Mouse (Mus musculus): ENCODE results near the gene 5330417C22Rik.
A peak's percentile ranks its signal among the peaks of the same experiment; 100 is the strongest.

Gene 5330417C22Rik

DNA sequence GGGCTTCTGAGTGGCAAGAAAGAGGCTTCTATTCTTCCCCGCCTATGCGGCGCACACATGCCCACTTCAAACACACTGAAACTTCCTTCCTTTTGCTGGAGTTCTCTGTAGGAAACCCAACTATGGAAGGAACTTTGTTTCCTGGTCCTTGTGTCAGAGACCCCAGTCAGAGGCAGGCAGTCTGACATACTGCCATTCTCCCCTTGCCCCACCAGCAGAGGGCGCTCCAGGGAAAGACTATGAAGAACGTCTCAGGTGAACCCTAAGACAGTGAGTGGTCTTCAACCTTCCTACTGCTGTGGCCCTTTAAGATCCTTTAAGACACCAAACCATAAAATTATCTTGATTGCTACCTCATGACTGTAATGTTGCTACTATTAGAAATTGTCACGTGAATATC is 69.9 kb downstream of the 5330417C22Rik start:
- DNase-seq (ENCODE audit: low read depth, low spot score): no peak

DNA sequence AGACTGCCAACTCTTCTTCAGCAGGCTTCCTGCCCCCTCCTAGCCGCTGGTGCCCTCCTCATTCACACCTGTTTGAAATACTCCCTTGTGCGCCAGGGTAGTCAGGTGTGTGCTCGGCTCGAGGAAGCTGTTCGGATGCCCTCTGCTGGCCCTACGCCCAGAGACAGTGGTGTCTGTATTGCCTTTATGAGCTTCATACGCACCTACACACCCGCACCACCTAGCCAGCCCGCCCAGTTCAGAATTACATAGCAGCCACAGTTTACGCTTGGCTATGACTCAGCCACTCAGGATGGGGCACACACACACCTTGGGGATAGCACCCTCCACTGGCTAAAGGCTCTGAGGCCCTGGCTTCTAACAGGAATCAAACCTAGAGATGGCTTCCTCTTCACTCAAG is 77.5 kb downstream of the 5330417C22Rik start:
- DNase-seq (ENCODE audit: low read depth, low spot score): no peak

DNA sequence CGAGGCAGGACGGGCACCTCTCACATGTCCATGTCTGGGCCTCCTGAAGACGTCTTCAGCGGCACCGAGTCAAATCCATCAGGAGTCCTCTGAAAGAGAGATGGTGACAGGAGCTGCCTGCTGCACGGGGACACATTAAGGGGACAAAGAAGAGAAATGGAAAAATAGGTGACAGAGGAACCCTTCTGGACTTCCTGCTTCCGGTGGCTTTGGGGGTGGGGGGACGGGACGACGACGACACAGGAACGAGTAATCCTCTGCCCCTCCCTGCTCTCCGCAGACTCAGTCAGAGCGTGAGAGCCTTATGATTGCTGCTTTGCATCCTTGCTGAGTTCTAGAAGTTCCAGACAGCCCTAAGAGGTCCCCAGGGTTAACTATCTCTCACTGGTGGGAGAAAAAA is 78.0 kb downstream of the 5330417C22Rik start:
- no peak for DNase-seq (ENCODE audit: low read depth, low spot score)

DNA sequence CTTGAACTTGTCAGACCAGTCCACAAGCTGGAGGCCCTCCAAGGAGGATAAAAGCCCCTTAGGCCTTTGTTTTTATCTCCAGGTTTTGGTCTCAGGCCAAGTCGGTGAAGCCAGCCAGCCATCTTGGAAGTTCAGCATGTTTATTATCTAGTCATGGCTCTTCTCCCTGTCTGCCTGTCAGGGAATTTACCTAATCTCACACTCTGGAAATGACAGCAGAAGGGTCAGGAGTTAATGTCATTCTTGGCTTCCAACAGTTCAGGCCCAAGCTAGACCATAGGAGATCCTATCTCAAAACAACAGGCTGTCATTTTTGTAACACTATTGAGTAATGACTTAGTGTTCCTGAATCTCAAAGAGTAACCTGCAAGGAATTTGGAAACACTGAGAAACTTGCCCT is 82.2 kb downstream of the 5330417C22Rik start:
- DNase-seq (ENCODE audit: low read depth, low spot score): no peak

DNA sequence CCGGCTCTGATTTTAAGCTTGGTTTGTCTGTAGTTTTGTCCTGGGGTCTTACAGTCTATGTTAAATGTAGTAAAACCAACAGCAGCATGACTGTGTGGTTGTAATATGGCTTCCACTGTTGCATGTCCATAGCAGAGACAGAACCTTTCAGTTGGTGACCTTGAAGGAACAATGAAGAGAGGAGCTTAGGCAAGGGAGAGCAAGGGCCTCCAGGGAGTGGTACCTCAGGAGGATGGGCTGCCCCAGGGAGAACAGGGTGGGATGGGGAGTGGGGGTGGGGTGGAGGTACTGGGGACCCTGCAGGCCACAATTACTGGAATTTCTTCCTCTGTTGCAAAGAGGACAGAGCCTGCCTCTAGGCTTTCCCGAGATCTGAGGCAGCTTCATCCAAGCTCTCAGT is 84.4 kb downstream of the 5330417C22Rik start:
- no peak for DNase-seq (ENCODE audit: low read depth, low spot score)

DNA sequence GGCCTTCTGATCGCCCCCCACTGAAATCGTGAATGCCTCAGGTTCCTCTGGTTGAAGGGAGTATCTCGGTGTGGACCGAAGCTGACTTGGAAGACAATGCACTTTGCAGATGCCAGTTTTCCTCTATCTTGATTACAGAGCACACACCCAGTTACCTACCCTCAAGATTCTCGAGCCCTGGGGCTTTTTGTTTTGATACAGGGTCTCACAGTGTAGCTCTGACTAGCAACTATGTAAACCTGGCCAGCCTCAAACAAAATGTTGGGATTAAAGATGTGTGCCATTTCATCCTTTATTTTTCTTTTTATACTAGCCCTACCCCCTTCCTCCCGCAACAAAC is 91.0 kb downstream of the 5330417C22Rik start:
- no peak for DNase-seq (ENCODE audit: low read depth, low spot score)

DNA sequence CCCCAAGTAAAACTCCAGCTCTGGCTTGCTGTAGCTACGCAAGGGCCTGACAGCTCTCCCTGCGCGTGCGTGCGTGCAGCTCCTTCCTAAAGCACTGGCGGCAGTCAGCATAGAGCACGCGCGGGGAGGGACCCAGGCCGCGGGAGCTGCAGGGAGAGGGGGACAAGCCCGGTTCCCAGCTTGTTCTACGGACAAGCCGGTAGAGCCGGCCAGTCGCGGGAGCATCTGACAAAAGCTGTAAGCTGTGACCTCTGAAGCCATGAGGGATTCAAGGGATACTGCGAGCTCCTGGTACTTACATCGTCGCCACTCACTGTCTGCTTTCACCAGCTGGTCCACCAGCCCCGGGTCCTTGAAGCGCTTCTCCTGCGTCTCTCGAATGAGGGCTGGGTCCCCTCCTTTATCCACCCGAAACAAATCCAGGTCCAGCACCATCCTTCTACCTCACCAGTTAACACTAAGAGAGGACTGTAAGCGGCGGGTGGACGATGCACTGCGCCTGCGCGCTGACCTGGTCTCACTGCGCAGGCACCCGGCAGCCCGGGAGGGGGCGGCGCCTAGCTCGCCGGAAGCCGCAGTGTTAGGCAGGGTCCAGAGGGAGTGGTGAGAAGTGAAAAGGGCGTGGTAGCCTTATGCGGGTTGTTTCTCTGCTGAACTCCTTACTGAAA is 91.5 kb downstream of the 5330417C22Rik start, which contains the start of gene Sars:
Sars (minus strand) TSS at position 512 of the 668 bp plus-strand sequence.
- DNase-seq (ENCODE audit: low read depth, low spot score): peak; percentile 85

DNA sequence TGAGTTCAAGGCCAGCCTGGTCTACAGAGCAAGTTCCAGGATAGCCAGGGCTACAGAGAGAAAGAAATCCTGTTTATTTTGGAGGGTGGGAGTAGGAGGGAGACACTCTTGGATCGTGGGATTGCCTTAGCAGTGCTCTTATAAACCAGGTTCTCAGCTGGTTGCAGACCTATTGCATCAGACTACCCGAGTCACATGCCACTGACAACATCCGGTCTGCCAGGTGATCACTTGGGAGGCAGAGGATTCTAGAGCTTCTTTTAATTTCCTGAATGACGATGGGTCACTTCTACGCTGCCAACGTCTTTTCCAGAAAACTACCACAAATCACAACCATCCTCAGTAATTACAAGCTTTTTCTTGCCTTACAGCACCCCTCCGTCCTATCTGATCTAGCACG is 92.3 kb downstream of the 5330417C22Rik start:
- DNase-seq (ENCODE audit: low read depth, low spot score): no peak

DNA sequence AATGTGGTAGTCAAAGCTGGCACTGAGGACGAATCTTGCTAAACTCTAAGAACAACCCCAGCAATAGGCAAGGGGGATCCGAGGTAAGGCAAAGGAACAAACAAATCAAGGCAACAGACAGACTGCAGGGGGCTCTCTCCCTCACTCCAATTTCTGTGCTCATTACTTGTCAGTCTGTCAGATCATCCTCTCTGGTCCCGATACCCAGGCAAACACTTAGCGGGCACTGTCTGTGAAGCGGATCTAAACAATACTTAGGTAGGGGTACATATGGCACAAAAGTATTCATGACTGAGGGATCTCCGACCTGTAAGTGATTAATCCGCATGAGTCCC is 100.0 kb downstream of the 5330417C22Rik start:
- no peak for DNase-seq (ENCODE audit: low read depth, low spot score)

DNA sequence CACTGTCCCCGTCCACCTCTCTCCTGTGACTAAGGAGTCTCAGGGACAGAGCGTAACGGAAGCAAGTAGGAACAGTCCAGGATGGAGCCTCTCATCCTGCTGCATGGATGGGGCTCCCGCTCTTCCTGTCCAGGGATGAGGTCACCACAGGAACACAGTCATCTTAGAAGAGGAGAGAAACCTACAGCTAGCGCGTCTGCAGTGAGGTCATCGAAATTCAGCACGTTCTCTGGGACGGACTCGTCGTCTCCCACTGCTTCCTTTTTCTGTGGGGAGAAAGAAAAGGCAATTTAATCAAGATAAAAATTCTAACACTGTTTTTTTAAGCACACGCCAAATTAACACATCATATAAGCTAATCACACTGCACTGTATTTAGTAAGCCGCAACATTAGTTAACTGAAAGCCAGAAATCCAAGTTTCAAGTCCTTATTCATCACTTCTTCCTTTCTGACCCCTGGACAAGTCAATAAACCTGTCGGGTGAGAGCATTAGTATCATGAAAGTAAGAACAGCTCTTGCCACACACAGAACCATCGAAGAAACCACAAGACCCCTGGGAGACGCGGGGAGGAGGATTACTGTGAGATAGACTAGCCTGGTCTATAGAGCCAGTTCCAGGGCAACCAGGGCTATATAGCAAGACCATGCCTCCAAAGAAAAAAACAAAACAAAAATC is 100.5 kb downstream of the 5330417C22Rik start:
- no peak for DNase-seq (ENCODE audit: low read depth, low spot score)

DNA sequence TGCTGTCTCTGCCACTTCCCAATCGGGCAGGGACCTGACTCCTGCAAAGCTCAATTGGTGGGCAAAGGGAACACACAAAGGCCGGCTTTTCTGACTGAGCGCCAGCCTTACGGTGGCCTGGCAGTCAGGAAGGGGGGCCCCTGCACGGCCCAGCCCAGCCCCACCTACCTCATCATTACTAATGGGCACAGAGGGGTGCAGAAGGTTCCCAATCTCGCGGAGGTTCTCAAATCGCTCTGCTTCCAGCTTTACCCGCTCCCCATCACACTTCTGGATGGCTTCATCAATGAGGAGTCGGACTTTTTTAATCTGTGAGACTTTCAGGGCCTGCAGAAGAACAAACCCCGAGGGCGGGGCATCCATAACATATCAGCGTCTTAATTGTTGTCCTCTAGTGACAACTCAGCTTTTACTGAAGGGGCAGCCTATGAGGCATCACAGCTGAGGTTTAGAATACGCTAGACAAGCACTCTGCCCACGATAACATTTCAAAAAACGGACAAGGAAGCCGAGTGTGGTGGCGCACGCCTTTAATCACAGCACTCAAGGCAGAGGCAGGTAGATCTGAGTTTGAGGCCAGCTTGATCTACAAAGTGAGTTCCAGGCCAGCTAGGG is 102.3 kb downstream of the 5330417C22Rik start:
- no peak for DNase-seq (ENCODE audit: low read depth, low spot score)

DNA sequence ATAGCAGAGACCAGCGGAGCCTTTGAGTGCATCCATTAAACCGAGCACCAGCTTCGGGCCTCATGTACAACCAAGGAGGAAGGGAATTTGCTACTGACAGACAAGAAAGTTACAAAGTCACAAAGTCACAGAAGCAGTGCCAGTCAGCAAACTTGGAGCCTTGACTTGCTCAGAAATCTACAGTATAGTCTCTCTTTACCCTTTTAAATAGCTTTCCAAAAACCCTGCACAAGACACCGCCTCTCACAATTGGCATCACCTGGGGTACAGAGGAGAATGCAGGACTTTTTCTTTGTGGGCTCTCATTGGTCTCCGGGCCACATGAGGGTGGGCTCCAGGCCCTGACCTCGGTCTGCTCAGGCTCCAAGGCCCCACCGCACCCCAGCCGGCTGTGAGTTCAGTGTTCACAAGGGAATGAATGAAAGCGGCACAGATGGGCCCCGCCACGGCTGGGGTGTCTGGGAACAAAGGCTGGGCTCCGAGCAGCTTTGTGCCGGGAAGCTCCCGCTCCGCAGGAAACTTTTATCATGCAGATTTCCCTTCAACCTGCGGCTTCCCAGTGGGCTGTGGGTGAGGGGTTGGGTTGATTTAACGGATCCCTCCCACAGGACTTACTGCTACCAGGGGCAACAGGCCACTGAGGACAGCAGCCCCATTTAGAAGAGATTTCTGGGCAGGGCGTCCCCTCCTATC is 103.0 kb downstream of the 5330417C22Rik start:
- no peak for DNase-seq (ENCODE audit: low read depth, low spot score)

DNA sequence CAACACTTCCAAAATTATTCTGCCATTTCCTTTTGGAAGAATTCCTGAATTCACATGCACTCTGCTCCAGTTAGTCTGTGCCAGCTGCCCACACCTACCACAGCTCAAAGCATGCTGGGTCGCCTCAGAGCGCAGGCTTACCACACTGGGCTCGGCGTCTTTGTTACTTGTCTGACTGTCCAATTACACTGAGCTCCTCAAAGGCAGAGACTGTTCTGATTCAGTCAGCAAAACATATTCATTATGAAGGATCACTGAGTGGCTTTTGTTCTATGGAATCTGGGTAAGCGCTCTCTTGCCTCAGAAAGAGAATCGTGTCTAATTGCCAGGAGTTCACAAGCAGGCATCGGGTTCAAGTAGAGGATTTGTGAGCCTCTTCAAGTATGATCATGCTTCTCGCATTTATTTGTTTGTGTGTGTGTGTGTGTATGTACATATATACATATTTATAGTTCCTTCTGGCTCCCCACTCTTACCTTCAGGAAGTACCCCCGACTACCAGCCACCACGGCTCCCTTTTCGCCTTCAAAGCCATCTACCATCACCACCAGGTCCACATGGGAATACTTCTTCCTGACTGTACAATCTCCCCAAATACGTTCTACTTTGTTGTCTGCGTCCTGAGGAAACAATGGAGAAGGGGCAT is 103.7 kb downstream of the 5330417C22Rik start:
- no peak for DNase-seq (ENCODE audit: low read depth, low spot score)

DNA sequence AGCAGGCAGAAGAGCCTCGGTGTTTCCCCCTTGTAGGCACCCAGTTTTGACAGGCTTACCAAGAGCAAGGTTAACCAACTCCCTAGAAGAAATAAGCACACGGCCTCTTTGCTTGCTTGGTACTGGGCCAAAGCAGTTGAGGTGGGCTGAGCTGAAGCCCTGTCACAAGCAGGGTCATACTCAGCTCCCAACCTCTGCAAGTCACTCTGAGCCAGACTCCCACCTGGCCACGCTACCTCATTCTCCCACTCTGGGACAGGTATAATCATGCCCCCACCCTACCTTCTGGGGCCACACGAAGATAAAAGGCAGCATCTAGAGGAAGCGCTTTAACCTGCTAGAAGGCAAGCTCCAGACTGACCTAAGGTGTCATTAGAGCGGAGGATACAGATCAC is 110.7 kb downstream of the 5330417C22Rik start:
- no peak for DNase-seq (ENCODE audit: low read depth, low spot score)

DNA sequence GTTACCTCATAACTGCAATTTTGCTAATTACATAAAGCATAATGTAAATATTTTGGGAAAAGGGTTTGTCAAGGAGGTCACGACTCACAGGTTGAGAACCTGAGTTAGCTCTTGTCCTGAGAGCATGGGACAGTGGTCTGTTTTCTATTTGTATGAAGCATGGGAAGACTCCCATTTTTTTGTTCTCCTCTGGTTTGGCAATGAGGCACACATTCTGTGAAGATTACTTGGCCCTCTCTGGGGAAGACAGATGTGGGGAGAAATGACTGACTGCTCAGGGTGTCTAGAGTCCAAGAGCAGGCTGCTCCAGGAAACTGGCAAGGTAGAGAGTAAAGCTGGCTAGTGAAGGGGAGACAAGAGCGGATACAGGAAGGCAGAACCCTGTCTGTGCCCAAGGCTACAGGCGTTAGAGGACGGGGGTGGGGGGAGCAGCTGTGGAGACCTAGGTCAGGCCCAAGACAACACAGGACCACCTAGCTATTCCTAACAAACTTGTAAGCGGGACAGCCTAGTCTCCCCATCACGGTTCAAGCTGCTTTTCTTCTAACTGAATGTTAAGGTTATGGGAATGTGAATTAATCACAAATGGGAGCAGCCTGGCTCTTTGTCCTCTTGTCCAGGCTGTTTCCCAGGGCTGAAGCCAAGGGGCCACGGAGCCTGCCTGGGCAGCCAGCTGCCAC is 111.3 kb downstream of the 5330417C22Rik start:
- DNase-seq (ENCODE audit: low read depth, low spot score): no peak

DNA sequence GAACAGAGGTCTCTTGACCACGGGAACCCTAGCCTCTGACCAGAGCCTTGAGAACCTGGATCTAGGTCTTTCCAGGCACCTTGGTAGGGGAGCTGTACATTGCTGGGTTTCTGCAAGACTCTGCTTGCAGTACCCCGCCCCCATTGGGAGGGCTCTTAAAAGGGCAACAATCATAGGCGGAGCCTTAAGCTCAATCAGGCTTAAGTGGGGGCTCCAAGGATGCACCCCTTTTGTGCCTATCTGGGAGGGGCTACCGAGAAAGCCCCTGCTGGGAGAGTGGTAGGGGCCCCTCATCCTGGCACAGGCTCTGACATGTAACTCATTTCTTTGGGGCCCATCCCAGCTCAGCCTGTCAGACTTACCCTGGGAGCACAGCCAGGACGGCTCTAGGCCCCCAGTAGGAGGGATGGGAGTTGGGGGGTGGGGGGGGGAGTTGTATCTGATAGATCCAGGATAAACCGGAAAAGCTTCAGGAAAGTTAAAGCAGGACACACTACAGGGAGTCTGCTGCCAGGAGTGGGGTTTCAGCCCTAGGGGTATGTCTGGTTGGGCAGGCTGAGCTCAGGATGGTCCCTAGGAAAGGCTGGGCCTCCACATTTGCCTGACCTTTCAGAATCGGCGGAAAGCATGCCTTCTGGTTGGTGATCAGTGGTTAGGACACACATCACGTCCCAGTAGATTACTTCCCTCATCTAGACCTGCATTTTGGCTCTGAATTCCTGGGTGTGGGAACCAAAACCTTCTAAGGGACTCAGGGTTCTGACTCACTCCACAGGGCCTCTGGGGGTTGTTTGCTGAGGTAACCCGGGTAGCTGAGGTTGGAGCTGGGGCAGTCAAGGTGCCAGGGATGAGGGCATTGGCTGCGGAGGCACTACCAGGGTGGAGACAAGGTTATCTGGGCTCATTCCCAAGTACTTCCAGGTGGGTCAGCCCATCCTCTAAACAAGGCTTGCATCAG is 112.2 kb downstream of the 5330417C22Rik start:
- DNase-seq (ENCODE audit: low read depth, low spot score): no peak

DNA sequence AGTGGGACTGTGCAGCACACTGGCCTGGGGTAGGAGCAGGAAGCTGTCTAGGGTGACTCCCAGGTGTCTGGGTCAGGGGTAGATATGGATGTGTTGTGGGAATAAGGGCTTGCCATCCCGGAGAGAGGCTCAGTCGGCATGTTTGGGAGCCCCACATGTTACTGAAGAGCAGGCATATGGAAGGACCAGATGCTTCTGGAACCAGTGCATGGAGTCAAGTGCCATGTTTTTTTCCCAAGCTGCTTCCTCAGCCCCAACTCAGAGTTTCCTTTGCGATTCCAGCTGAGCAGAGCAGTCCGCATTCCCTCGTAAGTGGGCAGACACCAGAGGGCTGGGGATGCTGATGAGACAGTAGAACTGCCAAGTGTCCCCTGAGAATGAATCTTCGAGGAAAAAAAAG is 113.3 kb downstream of the 5330417C22Rik start:
- DNase-seq (ENCODE audit: low read depth, low spot score): no peak

DNA sequence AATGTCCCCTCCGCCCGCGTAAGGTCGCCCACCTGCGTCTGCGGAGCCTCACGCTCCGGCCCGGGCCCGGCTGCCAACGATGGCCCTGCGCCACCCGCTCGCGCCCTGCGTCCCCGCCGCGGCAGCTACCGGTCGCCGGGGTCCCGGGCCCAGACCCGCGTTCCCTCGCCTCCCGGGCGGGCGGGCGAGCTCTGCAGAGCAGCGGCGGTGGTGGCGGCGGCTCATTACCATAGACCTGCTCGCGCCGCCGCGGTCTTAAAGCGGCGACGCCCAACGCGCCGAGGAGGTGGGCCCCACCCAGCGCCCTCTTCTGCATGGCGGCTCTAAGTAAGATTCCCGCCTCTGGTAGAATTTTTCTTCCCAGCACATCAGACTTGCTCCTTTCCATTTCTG is 120.5 kb downstream of the 5330417C22Rik start:
- DNase-seq (ENCODE audit: low read depth, low spot score): peak; percentile 65

DNA sequence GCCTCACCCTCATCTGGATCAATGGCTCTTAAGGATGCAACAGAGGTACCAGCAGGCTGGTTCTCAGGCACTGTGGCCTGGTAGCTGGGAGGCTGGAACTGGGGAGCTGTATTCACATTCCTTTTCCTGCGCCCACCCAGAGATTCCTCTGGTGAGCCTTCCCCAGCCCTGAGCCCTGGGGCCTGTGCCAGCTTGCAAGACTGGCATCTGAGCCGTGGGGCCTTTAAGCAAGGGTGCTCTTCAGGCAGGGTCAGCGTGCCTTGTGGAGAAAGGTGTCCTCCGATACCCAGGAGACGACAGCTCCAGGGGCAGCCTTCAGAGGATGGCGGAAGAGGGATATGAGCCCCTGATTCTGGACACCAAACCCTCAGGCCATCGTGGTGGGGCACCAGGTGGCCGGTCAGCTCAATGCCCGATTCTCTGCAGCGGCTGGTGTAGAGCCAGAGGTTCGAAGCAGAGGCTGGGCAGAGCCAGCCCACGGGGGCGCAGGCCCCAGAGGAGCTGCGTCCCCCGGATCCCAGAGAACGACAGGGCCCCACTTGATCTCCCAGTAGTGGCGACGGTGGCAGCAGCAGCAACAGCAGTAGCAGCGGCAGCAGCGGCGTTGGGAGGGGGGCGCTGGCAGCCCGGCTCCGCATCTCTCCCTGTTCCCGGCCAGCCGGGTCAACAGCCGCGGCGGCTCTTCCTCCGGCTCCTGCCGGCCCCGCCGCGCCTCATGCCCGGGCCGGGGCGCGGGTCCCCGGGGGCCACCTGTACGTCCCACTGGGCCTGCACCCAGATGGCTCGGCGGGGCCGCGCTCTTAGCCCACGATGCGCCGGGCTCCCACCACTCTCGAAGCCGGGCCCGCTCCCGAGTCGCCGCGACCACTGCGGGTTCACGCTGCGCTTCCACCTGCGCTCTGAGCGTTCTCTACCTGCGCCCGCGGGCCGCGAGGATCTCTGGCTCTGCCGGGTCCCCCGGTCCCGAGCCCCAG is 121.2 kb downstream of the 5330417C22Rik start, which contains the start of gene Celsr2:
Celsr2 (minus strand) TSS at position 696 of the 974 bp plus-strand sequence.
- no peak for DNase-seq (ENCODE audit: low read depth, low spot score)
